Comparison of ENCODE assay signal across 21 mouse cellular contexts in the genomic region with DNA sequence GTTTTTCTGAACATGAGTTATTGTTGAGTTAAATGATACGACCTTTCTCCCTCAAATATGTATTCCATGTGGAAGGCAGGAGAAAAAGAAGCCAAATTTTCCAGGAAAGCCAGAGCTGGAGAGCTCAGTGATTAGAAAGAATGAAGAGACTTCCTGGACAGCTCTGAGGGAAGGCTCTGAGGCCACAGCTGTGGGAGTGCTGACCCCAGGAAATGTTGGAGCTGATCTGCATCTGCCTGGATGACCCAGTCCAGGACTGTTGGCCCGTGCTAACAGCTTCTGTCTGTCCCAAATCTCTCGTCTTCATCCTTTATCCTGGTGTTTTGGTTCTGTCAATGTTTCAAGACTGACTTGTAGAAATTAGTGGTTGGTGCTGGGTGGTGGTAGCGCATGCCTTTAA.
"Had no signal": no experiment of that assay in that cellular context is flagged by ENCODE, and none has a peak within 500 bp of the region (broad histone marks: within the 10 kb centered on the region; RNA-seq: fewer than 3 reads in every experiment).

No protein-coding gene starts in this region.

- DNase-seq: gastrocnemius, postnatal 14 days; gastrocnemius, postnatal 36 days; heart, adult 11 months; heart, adult 2 months; heart, postnatal 14 days; heart, postnatal 36 days; left cerebral cortex, postnatal 4 days; lung, adult 2 months had no signal

- ATAC-seq: hindbrain, postnatal 0 days; intestine, embryonic 16.5 days; liver, embryonic 12.5 days had no signal

- H3K27ac ChIP-seq: heart, adult 2 months; heart, embryonic 13.5 days; heart, embryonic 15.5 days; hindbrain, embryonic 13.5 days; hindbrain, embryonic 15.5 days; hindbrain, postnatal 0 days; layer of hippocampus, adult 2 months; left cerebral cortex, adult 2 months; limb, embryonic 13.5 days; limb, embryonic 15.5 days; liver, embryonic 12.5 days; liver, embryonic 14.5 days had no signal

- H3K4me1 ChIP-seq: heart, embryonic 13.5 days; heart, embryonic 15.5 days; hindbrain, embryonic 13.5 days; hindbrain, embryonic 15.5 days; limb, embryonic 13.5 days; limb, embryonic 15.5 days; liver, embryonic 12.5 days had no signal

- H3K4me3 ChIP-seq: heart, adult 2 months; heart, embryonic 13.5 days; heart, embryonic 15.5 days; hindbrain, embryonic 13.5 days; hindbrain, embryonic 15.5 days; layer of hippocampus, adult 2 months; left cerebral cortex, adult 2 months; limb, embryonic 13.5 days; limb, embryonic 15.5 days; liver, embryonic 12.5 days had no signal

- H3K9ac ChIP-seq: heart, embryonic 13.5 days; heart, embryonic 15.5 days; hindbrain, embryonic 13.5 days; hindbrain, embryonic 15.5 days; limb, embryonic 13.5 days; limb, embryonic 15.5 days; liver, embryonic 12.5 days; liver, embryonic 14.5 days had no signal

- H3K9me3 ChIP-seq: heart, embryonic 15.5 days; hindbrain, embryonic 15.5 days; limb, embryonic 15.5 days; liver, embryonic 12.5 days had no signal

- H3K36me3 ChIP-seq: heart, embryonic 13.5 days; heart, embryonic 15.5 days; hindbrain, embryonic 13.5 days; hindbrain, embryonic 15.5 days; limb, embryonic 13.5 days; limb, embryonic 15.5 days; liver, embryonic 12.5 days had no signal

- H3K4me2 ChIP-seq: heart, embryonic 11.5 days; heart, embryonic 13.5 days; heart, embryonic 15.5 days; hindbrain, embryonic 13.5 days; hindbrain, embryonic 15.5 days; limb, embryonic 13.5 days; limb, embryonic 15.5 days; liver, embryonic 12.5 days had no signal

- H3K27me3 ChIP-seq: heart, embryonic 13.5 days; heart, embryonic 15.5 days; hindbrain, embryonic 13.5 days; hindbrain, embryonic 15.5 days; limb, embryonic 13.5 days; limb, embryonic 15.5 days; liver, embryonic 12.5 days had no signal
